Mouse (Mus musculus): ENCODE results near the gene Ap1g1. TPM values are rescaled to one million over a fixed set of nuclear protein-coding genes. Genes with fewer than 3 reads are reported as not detected.

Gene Ap1g1
- polyA plus RNA-seq, 1 experiment from 2014 or later, result 43.3 TPM

DNA sequence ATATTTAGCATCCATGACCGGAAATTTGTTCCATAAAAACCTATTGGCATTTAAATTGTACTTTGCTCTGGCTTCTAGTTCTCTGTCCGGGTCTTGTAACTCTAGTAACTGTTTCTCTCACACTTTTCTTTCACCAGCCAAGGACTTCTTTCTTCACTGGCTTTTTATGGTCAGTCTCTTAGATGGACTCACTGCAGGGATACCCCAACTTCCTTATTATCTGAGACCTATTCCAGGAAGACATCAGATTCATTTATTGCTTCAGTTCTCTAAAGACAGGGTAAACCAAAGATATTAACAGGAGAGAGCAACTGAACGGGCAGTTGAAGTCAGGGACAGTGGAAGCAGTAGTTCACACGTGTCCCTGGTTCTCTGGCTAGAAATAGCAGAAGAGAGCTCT, 20.9 kb downstream of the Ap1g1 start:
- Histone ChIP-seq H3K27me3 (ENCODE audit: insufficient read depth, poor library complexity, severe bottlenecking) (no peaks in the 10 kb centered on the region), H3K4me3 (no peak overlapping the region), H3K9me3 (no peaks in the 10 kb centered on the region), H3K36me3 (peaks cover 5% of the 10 kb centered on the region), H3K27ac (no peak overlapping the region), H3K4me1 (peaks cover 15% of the 10 kb centered on the region)
- no peak for DNase-seq (ENCODE audit: low spot score)
- 54% methylated on average over 4 of the region's 4 CpGs for WGBS

DNA sequence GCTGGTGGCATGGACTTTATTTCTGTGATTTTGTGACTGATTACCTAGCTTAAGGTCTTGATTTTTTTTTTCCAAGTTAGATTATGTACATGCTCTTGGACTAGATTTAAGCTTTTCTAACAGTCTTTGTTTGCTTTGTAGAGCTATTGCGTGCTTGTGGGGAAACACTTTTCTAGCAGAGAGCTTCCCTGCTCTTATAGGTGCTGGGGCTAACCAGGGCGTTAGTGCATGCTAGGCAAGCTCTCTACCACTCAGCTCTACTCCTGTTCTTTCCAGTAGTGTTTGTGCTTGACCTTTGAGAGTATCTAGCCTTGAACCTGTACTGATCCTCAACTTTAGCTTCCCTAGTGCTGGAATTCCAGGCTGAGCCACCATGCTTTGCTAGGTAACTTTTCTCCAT, 22.0 kb downstream of the Ap1g1 start:
- peaks cover 15% of the 10 kb centered on the region for H3K4me1 ChIP-seq
- no peaks in the 10 kb centered on the region for H3K9me3 ChIP-seq
- no peak for DNase-seq (ENCODE audit: low spot score)
- no peak overlapping the region for H3K27ac ChIP-seq
- H3K27me3 ChIP-seq (ENCODE audit: insufficient read depth, poor library complexity, severe bottlenecking), result no peaks in the 10 kb centered on the region
- WGBS, result 85% methylated on average over 2 of the region's 2 CpGs
- no peak overlapping the region for H3K4me3 ChIP-seq
- H3K36me3 ChIP-seq, result peaks cover 12% of the 10 kb centered on the region

DNA sequence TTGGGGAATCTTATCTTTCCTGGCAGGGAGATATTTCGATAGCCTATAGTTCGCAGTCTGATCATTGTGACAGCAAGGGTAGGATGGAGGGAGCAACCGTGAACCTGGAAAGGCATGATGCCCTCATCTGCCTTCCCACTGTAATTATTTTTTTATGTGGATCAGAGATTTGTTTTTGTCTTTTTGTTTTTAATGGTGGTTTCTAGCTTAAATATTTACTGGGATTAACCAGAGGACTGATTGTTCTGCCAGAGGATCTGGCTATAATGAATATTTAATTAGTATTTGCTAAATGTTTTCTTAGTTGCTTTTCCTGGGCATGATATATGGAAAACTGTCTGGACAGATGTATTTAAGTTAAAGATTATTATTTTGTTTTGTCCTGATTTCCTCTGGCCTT, 24.9 kb downstream of the Ap1g1 start:
- no peak overlapping the region for H3K27ac ChIP-seq
- no peak overlapping the region for H3K4me3 ChIP-seq
- peaks cover 15% of the 10 kb centered on the region for H3K4me1 ChIP-seq
- H3K36me3 ChIP-seq, result peaks cover 18% of the 10 kb centered on the region
- no peak for DNase-seq (ENCODE audit: low spot score)
- H3K27me3 ChIP-seq (ENCODE audit: insufficient read depth, poor library complexity, severe bottlenecking), result no peaks in the 10 kb centered on the region
- 89% methylated on average over 3 of the region's 3 CpGs for WGBS
- no peaks in the 10 kb centered on the region for H3K9me3 ChIP-seq

DNA sequence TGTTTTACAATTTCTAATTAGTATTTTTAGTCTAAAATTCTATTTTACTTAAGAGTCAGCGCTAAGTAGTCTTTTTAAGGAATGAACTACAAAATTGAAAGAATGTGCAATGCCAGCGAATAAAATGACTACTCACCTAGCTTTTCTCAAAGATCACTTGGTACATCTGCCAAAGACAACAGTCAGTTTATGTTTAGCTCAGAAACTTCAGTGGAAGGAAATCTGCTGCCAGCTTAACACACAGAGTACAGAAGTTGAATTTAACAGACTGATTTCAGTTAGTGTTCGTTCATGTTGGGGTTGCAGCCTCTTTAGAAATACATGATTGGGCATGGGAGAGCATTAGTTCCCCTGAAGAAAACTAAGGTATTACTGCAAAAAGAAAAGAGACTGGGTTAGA, 25.4 kb downstream of the Ap1g1 start:
- no peak overlapping the region for H3K27ac ChIP-seq
- no peak for DNase-seq (ENCODE audit: low spot score)
- H3K27me3 ChIP-seq (ENCODE audit: insufficient read depth, poor library complexity, severe bottlenecking), result no peaks in the 10 kb centered on the region
- H3K4me3 ChIP-seq, result no peak overlapping the region
- peaks cover 11% of the 10 kb centered on the region for H3K4me1 ChIP-seq
- H3K36me3 ChIP-seq, result peaks cover 18% of the 10 kb centered on the region
- 97% methylated on average over 3 of the region's 3 CpGs for WGBS
- H3K9me3 ChIP-seq, result no peaks in the 10 kb centered on the region

DNA sequence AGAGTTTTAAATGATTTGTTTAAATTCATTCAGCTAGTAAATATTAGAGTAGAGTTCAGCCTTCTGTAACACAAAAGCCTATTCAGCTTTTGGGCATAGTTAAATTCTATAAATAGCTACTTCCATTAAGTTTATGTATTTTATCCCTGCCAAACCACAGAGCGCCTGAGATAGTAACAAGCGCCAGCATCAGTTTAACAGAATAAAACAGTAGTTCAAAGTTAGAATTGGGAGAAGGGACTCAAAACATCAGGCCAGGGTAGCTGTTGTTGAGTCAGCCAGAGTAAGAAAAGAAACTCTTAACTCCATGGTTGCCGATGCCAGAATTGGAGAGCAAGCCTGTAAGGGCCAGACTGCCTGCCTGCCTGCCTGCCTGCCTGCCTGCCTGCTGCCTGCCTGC, 28.2 kb downstream of the Ap1g1 start:
- H3K4me1 ChIP-seq, result 0 out of 2 replicates have a peak, but pooled peaks cover 6% of the 10 kb centered on the region
- 87% methylated on average over 3 of the region's 3 CpGs for WGBS
- H3K9me3 ChIP-seq, result no peaks in the 10 kb centered on the region
- H3K4me3 ChIP-seq, result no peak overlapping the region
- DNase-seq (ENCODE audit: low spot score), result no peak
- H3K36me3 ChIP-seq, result peaks cover 18% of the 10 kb centered on the region
- no peak overlapping the region for H3K27ac ChIP-seq
- H3K27me3 ChIP-seq (ENCODE audit: insufficient read depth, poor library complexity, severe bottlenecking), result no peaks in the 10 kb centered on the region

DNA sequence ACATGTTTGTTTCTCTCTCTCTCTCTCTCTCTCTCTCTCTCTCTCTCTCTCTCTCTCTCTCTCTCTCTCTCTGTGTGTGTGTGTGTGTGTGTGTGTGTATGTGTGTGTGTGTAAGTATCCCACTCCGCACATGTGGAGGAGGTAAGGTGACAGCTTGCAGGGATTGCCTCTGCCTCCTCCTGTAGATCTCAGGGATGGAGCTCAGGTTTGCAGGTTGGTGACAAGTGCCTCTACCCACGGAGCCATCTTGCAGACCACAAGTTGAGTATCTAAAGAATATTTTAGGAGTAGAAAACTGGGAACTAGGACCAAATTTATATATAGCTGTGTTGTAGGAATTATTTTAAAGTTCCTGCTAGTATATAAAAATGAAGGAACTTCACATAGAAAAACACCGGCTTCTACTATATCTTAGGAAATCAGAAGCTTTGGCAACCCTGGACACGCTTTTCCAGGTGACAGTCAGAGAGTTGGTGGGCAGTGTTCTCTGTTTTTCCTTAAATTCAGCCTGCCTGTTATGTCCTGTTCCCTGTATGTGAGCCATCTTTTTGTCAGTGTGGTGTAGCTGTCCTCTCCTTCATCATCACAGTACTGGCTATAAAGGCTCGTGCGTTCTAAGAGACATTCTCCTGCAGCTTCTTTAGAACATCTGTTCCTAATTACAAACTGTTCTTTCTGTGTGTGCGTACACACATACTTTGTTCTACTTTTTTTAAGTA, 29.2 kb downstream of the Ap1g1 start:
- Histone ChIP-seq H3K4me1 (0 out of 2 replicates have a peak, but pooled peaks cover 6% of the 10 kb centered on the region), H3K27me3 (ENCODE audit: insufficient read depth, poor library complexity, severe bottlenecking) (no peaks in the 10 kb centered on the region), H3K36me3 (peaks cover 18% of the 10 kb centered on the region), H3K4me3 (no peak overlapping the region), H3K27ac (no peak overlapping the region), H3K9me3 (no peaks in the 10 kb centered on the region)
- WGBS, result 82% methylated on average over 7 of the region's 7 CpGs
- DNase-seq (ENCODE audit: low spot score), result no peak

DNA sequence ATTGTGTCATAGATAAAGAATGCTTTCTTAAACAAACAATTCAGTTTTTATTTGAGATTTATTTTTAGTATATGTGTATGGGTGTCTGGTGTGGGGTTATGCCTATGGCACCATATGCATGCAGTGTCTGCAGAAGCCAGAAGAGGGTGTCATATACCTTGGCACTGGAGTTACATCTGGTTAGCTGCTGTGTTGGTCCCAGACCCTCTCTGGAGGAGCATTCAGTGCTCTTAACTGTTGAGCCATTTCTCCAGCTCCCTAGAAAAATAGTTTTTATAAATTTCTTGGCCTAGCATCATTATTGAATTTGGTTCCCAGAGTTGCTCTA, 29.7 kb downstream of the Ap1g1 start:
- Histone ChIP-seq H3K4me1 (0 out of 2 replicates have a peak, but pooled peaks cover 6% of the 10 kb centered on the region), H3K4me3 (no peak overlapping the region), H3K9me3 (no peaks in the 10 kb centered on the region), H3K27ac (no peak overlapping the region), H3K27me3 (ENCODE audit: insufficient read depth, poor library complexity, severe bottlenecking) (no peaks in the 10 kb centered on the region), H3K36me3 (peaks cover 13% of the 10 kb centered on the region)
- no peak for DNase-seq (ENCODE audit: low spot score)

DNA sequence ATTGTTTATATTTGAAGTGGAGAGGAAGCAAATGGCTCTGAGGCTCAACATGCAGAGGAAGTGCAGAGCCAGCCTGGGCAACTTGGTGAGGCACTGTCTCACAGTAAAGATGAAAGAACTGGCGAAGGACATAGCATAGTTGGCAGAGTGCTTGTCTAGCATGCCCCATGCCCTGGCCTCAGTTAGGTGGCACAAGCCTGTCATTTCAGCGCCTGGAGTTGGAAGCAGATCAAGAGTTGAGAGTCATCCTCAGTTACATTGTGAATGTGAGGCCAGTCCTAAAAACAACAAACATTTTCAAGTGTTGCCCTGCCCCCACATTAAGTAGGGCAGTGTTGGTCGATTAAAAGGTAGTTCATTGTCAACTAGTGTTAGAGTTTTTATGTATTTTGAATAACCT, 32.1 kb downstream of the Ap1g1 start:
- Histone ChIP-seq H3K36me3 (peaks cover 7% of the 10 kb centered on the region; the same call in 1 of the 2 replicates), H3K4me3 (no peak overlapping the region), H3K27me3 (ENCODE audit: insufficient read depth, poor library complexity, severe bottlenecking) (no peaks in the 10 kb centered on the region), H3K4me1 (0 out of 2 replicates have a peak, but pooled peaks cover 6% of the 10 kb centered on the region), H3K9me3 (no peaks in the 10 kb centered on the region), H3K27ac (no peak overlapping the region)
- WGBS, result 75% methylated on average over 3 of the region's 3 CpGs
- no peak for DNase-seq (ENCODE audit: low spot score)

DNA sequence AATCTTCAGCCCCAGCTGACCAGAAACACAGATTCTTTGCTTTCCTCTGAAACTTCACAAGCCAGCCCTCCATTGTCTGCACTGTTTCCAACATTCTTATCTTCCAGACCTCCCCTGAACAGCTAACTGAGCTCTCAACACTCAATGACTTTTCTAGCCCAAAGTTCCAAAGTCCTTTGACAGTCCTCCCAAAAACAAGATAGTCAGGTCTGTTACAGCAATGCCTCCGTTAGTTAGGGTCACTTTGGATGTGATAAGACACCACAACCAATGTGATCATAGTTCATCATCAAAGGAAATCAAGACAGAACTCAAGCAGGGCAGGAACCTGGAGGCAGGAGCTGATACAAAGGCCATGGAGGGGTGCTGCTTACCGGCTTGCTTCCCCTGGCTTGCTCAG, 36.9 kb downstream of the Ap1g1 start:
- H3K4me3 ChIP-seq, result no peak overlapping the region
- no peak overlapping the region for H3K27ac ChIP-seq
- 60% methylated on average over 2 of the region's 2 CpGs for WGBS

DNA sequence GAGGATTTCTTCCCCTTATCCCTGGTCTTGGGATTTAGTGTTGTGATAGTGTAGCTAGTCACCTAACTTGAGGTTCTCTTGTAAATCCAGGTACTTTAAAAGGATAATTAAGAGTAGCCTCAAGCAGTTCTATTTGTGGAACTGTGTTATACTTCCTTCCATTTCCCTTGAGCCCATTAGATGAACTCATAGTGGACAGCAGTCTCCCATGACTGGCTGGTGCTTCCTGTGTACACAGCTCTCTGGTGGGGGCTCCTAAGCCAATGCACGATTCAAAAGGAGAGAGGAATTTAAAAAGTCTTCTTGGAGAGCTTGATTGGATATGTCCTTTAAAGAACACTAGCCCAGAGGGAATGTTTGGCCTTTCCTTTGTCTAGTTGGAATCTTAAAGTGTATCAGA, 39.6 kb downstream of the Ap1g1 start:
- Histone ChIP-seq H3K9me3 (no peaks in the 10 kb centered on the region), H3K36me3 (peaks cover 5% of the 10 kb centered on the region; the same call in 1 of the 2 replicates), H3K27ac (no peak overlapping the region), H3K4me3 (no peak overlapping the region), H3K27me3 (ENCODE audit: insufficient read depth, poor library complexity, severe bottlenecking) (no peaks in the 10 kb centered on the region), H3K4me1 (peaks cover 7% of the 10 kb centered on the region; the same call in 1 of the 2 replicates)
- WGBS, result 52% methylated on average over 1 of the region's 1 CpGs
- no peak for DNase-seq (ENCODE audit: low spot score)

More for the DNA sequence above, 36.9 kb downstream of the Ap1g1 start:
- DNase-seq (ENCODE audit: low spot score), result no peak
- H3K9me3 ChIP-seq, result no peaks in the 10 kb centered on the region
- H3K4me1 ChIP-seq, result peaks cover 12% of the 10 kb centered on the region; the same call in 1 of the 2 replicates
- peaks cover 5% of the 10 kb centered on the region; the same call in 1 of the 2 replicates for H3K36me3 ChIP-seq
- no peaks in the 10 kb centered on the region for H3K27me3 ChIP-seq (ENCODE audit: insufficient read depth, poor library complexity, severe bottlenecking)

DNA sequence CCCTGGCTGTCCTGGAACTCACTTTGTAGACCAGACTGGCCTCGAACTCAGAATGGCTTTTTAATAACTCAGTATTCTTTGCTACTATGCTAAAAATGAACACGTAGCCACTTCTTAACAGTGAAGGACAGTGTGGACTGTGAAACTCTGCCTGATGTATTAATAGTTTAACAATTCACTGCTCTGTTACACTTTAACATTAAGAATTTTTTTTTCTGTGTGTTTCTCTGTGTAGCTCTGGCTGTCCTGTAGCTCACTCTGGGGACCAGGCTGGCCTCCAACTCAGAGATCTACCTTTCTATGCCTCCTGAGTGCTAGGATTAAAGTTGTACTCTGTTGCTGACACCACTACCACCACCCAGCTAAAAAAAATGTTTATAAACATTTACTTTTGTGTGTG, 45.2 kb downstream of the Ap1g1 start:
- no peaks in the 10 kb centered on the region for H3K4me1 ChIP-seq
- no peak overlapping the region for H3K27ac ChIP-seq
- WGBS, result 88% methylated on average over 2 of the region's 2 CpGs
- no peak overlapping the region for H3K4me3 ChIP-seq
- peaks cover 16% of the 10 kb centered on the region for H3K36me3 ChIP-seq
- H3K9me3 ChIP-seq, result no peaks in the 10 kb centered on the region
- DNase-seq (ENCODE audit: low spot score), result no peak
- H3K27me3 ChIP-seq (ENCODE audit: insufficient read depth, poor library complexity, severe bottlenecking), result no peaks in the 10 kb centered on the region

DNA sequence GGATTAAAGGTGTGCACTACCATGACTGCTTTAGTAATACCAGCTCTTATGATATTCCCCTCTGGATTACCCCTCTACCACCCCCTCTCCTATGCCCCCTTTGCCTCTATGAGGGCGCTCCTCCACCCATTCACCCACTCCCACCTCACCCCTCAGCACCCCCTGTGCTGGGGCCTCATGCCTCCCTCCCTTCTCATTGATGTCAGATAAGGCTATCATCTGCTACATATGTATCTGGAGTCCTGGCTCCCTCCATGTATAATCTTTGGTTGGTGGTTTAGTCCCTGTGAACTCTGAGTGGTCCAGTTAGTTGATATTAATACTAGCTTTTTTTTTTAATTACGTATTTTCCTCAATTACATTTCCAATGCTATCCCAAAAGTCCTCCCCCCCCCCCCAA, 61.5 kb downstream of the Ap1g1 start:
- Histone ChIP-seq H3K4me1 (no peaks in the 10 kb centered on the region), H3K27me3 (ENCODE audit: insufficient read depth, poor library complexity, severe bottlenecking) (no peaks in the 10 kb centered on the region), H3K9me3 (no peaks in the 10 kb centered on the region), H3K4me3 (no peak overlapping the region), H3K27ac (no peak overlapping the region), H3K36me3 (peaks cover 54% of the 10 kb centered on the region)
- DNase-seq (ENCODE audit: low spot score), result no peak
- 100% methylated on average over 2 of the region's 2 CpGs for WGBS

DNA sequence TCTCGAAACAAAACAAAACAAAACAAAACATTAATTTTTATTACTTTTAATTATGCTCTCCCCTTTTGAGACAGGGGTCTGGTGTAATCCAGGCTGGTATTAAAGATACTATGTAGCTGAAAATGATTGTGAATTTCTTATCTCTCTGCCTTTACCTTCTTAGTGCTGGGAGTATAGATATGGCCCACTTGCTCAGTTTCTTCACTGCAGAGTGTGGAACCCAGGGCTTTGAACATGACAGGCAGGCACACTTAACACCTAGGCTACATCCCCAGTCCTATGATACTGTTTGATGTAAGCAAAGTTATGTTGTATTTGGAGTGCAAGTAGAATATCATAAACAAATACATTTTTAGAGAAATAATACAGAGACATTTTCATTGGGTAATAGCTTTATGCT, 64.1 kb downstream of the Ap1g1 start:
- WGBS, result 91% methylated on average over 1 of the region's 1 CpGs
- no peaks in the 10 kb centered on the region for H3K9me3 ChIP-seq
- H3K27ac ChIP-seq, result no peak overlapping the region
- H3K4me1 ChIP-seq, result no peaks in the 10 kb centered on the region
- DNase-seq (ENCODE audit: low spot score), result no peak
- H3K27me3 ChIP-seq (ENCODE audit: insufficient read depth, poor library complexity, severe bottlenecking), result no peaks in the 10 kb centered on the region
- H3K36me3 ChIP-seq, result peaks cover 58% of the 10 kb centered on the region
- no peak overlapping the region for H3K4me3 ChIP-seq

DNA sequence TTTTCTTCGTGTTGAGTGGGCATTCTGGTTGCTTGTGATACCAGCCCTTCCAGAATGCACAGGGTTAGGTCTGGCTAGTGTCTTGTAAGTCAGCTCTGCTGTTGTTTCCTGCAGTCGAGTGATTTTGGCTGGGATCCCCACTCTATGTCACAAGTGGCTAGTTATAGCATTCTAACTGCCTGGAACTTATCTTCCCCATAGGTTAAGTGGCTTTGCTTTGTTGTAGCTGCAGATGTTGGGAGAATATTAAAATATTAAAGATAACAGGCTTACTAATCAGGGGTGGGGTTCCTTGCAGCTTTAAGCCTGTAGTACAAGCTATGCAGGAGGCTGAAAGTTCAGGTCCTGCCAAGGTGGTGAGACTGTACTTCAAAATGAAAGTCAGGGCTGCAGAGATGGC, 69.5 kb downstream of the Ap1g1 start:
- Histone ChIP-seq H3K4me1 (no peaks in the 10 kb centered on the region), H3K27ac (no peak overlapping the region), H3K4me3 (no peak overlapping the region), H3K36me3 (peaks cover 83% of the 10 kb centered on the region), H3K9me3 (no peaks in the 10 kb centered on the region), H3K27me3 (ENCODE audit: insufficient read depth, poor library complexity, severe bottlenecking) (no peaks in the 10 kb centered on the region)
- DNase-seq (ENCODE audit: low spot score), result no peak
- WGBS, result 60% methylated on average over 2 of the region's 2 CpGs
